Mouse (Mus musculus) liver, embryonic 15.5 days (tissue): ENCODE results near the gene Glis1. TPM values are rescaled to one million over a fixed set of nuclear protein-coding genes. Genes with fewer than 3 reads are reported as not detected.

Experiments used
- ATAC-seq: fragments of 200-750 bp; cut with Nextera tagmentation; 2 replicates; pipeline ENCODE4 v1.8.0; 2017; ENCODE audit warnings: moderate number of reproducible peaks, mild to moderate bottlenecking, moderate library complexity; ENCODE audit not compliant: insufficient read depth
- H3K27ac ChIP-seq: fragments of 300-500 bp; sonication (generic); replicated peaks from 2 replicates; pipeline ENCODE4 v1.5.1; 2015; ENCODE audit warnings: mild to moderate bottlenecking, inconsistent platforms
- H3K27me3 ChIP-seq: fragments of 300-500 bp; sonication (generic); 2 replicates; pipeline ENCODE4 v1.6.1; 2015; ENCODE audit warnings: mild to moderate bottlenecking, inconsistent platforms
- H3K36me3 ChIP-seq: fragments of 300-500 bp; sonication (generic); replicated peaks from 2 replicates; pipeline ENCODE4 v1.6.1; 2015; ENCODE audit warnings: moderate library complexity, mild to moderate bottlenecking, inconsistent platforms
- H3K4me1 ChIP-seq: fragments of 300-500 bp; sonication (generic); replicated peaks from 2 replicates; pipeline ENCODE4 v1.6.1; 2015; ENCODE audit warnings: inconsistent platforms
- H3K4me2 ChIP-seq: fragments of 300-500 bp; sonication (generic); 2 replicates; pipeline ENCODE4 v1.6.1; 2015; ENCODE audit warnings: moderate library complexity, mild to moderate bottlenecking, inconsistent platforms
- H3K4me3 ChIP-seq: fragments of 300-500 bp; sonication (generic); replicated peaks from 2 replicates; pipeline ENCODE4 v1.5.1; 2015; ENCODE audit warnings: mild to moderate bottlenecking, inconsistent platforms
- H3K9ac ChIP-seq: fragments of 300-500 bp; sonication (generic); 2 replicates; pipeline ENCODE4 v1.6.1; 2015; ENCODE audit warnings: moderate library complexity, mild to moderate bottlenecking, inconsistent platforms
- H3K9me3 ChIP-seq: fragments of 300-500 bp; sonication (generic); replicated peaks from 2 replicates; pipeline ENCODE4 v1.6.1; 2016; ENCODE audit warnings: inconsistent platforms
- WGBS: fragments of 180-500 bp; shearing (Covaris S2); methylation state at CpG from one replicate; pipeline ENCODE4 v1.1.7; 2015; ENCODE audit warnings: mixed read lengths; ENCODE audit not compliant: insufficient replicate concordance; 5-methylcytosine and 5-hydroxymethylcytosine counted together
- polyA plus RNA-seq: library from polyadenylated mRNA; unstranded; fragments of >200 nt; fragmentation: Nextera tagmentation; extraction: Ambion mirVana; gene quantifications from 2 replicates; pipeline ENCODE4 v1.2.1, GENCODE M21; 2015

The Glis1 gene
- polyA plus RNA-seq, 1 experiment from 2014 or later: 0.14 TPM

GRCm38 (mm10) chr4:107518766-107519165, 84.4 kb downstream of the Glis1 start:
- 69% methylated on average over 11 of the region's 11 CpGs for WGBS
- H3K9ac ChIP-seq: no peak overlapping the region
- no peak for ATAC-seq
- H3K27ac ChIP-seq: no peak overlapping the region
- no peak overlapping the region for H3K4me2 ChIP-seq
- H3K4me1 ChIP-seq: no peaks in the 10 kb centered on the region
- no peaks in the 10 kb centered on the region for H3K27me3 ChIP-seq
- no peaks in the 10 kb centered on the region for H3K36me3 ChIP-seq
- H3K9me3 ChIP-seq: no peaks in the 10 kb centered on the region
- H3K4me3 ChIP-seq: no peak overlapping the region

DNA sequence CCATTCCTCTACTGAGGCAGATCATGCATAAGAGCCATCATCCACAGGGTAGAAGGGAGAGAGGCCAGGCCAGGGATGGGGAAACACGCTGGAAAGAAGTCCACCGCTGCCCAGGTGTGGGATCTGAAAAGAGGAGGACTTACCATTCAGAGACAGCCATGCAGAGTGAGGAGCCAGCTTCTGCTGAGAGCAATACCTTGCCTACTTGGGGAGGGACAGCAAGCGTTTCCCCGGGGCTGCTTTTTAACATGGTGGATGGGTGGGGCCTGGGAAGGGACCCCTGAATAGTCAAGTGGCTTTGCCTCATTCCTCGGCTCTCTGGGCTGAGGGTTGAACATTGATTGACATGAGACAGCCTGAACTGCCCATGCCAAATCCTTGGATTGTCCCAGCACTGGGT, 85.7 kb downstream of the Glis1 start:
- H3K9me3 ChIP-seq: no peaks in the 10 kb centered on the region
- 58% methylated on average over 5 of the region's 5 CpGs for WGBS
- H3K36me3 ChIP-seq: no peaks in the 10 kb centered on the region
- no peaks in the 10 kb centered on the region for H3K27me3 ChIP-seq
- no peak overlapping the region for H3K9ac ChIP-seq
- no peak for ATAC-seq
- H3K4me1 ChIP-seq: no peaks in the 10 kb centered on the region
- H3K4me2 ChIP-seq: no peak overlapping the region
- no peak overlapping the region for H3K27ac ChIP-seq
- no peak overlapping the region for H3K4me3 ChIP-seq

GRCm38 (mm10) chr4:107520816-107521215, 86.4 kb downstream of the Glis1 start:
- Histone ChIP-seq H3K27me3 (no peaks in the 10 kb centered on the region), H3K36me3 (no peaks in the 10 kb centered on the region), H3K4me2 (no peak overlapping the region), H3K9me3 (no peaks in the 10 kb centered on the region), H3K9ac (no peak overlapping the region), H3K4me3 (no peak overlapping the region), H3K27ac (no peak overlapping the region), H3K4me1 (no peaks in the 10 kb centered on the region)
- WGBS: 57% methylated on average over 5 of the region's 5 CpGs
- no peak for ATAC-seq

DNA sequence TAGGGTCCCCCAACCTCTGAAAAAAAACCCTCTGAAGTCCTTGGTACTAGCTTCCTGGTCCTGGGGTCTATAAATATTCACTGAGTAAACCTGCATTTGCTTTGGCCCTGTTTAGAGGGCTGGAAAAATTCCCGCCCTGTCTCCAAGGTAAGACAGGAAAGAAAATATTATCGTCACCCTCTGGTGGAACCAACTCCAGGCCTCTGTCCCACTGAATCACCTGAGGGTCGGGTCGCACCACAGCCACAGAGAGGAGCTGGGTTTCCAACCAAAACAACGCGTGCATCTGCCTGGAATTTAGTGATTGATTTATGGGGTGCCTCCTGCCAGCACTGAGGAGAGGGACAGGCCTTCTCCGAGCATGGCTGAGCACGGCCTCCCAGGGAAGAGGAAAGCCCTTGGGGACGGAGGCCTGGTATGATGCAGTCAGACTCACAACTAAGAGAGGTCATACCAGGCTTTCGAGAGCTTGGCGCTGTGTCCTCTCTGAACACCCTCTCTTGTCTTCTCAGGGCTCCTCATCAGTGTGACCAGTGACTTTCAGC, 89.3 kb downstream of the Glis1 start:
- Histone ChIP-seq H3K27me3 (no peaks in the 10 kb centered on the region), H3K4me1 (no peaks in the 10 kb centered on the region), H3K4me2 (no peak overlapping the region), H3K27ac (no peak overlapping the region), H3K9ac (no peak overlapping the region), H3K36me3 (no peaks in the 10 kb centered on the region), H3K4me3 (no peak overlapping the region), H3K9me3 (no peaks in the 10 kb centered on the region)
- ATAC-seq: no peak
- 64% methylated on average over 11 of the region's 11 CpGs for WGBS

DNA sequence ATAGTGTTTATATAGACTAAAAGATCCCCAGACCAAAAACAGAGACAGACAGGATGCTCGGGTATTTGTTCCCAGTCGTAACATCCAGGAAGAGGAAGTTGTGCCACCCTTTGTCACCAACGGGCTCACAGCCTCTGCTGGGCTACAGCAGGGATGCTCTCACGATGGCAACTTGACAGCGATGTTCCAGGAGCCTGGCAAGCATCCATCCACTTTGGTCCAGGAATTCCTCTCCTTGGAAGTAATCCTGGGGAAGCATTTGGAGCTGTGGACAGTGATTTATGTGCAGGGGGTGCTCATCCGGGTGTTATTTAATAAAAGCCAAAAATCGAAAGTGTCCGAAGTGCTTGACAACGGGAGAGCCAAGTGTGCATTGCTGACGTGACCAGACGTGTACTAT, 100.7 kb downstream of the Glis1 start:
- no peaks in the 10 kb centered on the region for H3K36me3 ChIP-seq
- no peak overlapping the region for H3K9ac ChIP-seq
- H3K9me3 ChIP-seq: no peaks in the 10 kb centered on the region
- no peaks in the 10 kb centered on the region for H3K27me3 ChIP-seq
- no peaks in the 10 kb centered on the region for H3K4me1 ChIP-seq
- no peak for ATAC-seq
- 53% methylated on average over 11 of the region's 11 CpGs for WGBS
- no peak overlapping the region for H3K4me2 ChIP-seq
- no peak overlapping the region for H3K4me3 ChIP-seq
- no peak overlapping the region for H3K27ac ChIP-seq

- ATAC-seq: no peak
- H3K9ac ChIP-seq: no peak overlapping the region
- no peak overlapping the region for H3K27ac ChIP-seq
- no peaks in the 10 kb centered on the region for H3K27me3 ChIP-seq
- H3K4me1 ChIP-seq: no peaks in the 10 kb centered on the region
- no peak overlapping the region for H3K4me3 ChIP-seq
- H3K36me3 ChIP-seq: no peaks in the 10 kb centered on the region
- H3K4me2 ChIP-seq: no peak overlapping the region
- no peaks in the 10 kb centered on the region for H3K9me3 ChIP-seq
- 60% methylated on average over 13 of the region's 13 CpGs for WGBS
Measured at GRCm38 (mm10) chr4:107538116-107538515, 103.7 kb downstream of the Glis1 start.

DNA sequence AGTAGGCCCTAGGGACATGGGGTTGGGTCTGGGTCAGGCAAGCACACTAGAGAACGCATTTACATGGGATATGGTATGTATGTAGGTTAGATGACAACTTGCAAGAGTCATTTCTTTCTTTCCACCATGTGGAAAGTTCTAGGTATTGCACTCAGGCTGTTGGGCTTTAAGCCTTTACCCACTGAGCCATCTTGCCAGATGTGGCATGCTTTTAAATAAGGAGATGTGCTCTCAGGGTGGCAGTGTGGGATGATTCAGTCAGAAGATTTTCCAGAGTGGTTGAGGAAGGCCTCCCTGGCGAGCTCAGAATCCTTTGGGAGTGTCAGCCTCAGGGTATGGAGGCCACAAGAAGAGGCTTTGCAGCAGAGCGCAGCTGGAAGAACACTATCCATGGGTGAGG, 104.2 kb downstream of the Glis1 start:
- H3K27me3 ChIP-seq: no peaks in the 10 kb centered on the region
- H3K36me3 ChIP-seq: no peaks in the 10 kb centered on the region
- H3K4me3 ChIP-seq: no peak overlapping the region
- ATAC-seq: no peak
- H3K4me2 ChIP-seq: no peak overlapping the region
- no peak overlapping the region for H3K27ac ChIP-seq
- 52% methylated on average over 3 of the region's 3 CpGs for WGBS
- H3K9me3 ChIP-seq: no peaks in the 10 kb centered on the region
- H3K9ac ChIP-seq: no peak overlapping the region
- H3K4me1 ChIP-seq: no peaks in the 10 kb centered on the region

DNA sequence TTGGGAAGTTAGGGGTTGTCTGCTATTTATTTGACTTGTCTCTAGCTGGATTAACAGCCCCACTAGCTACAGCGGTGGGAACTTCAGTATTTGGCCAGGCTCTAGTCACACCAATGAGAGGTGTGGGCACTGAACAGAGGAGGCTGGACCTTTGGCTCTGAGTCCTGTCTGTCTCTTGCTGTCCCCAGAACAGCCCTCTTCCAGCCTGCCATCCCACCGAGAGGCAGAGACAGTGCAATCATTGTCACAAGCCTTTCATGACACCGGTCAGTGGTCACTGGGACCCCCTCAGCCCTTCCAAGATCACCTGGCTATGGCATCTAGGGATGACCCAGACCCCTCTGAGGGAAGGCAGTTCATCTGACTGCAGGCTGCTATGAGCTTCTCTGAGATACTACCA, 104.6 kb downstream of the Glis1 start:
- no peak overlapping the region for H3K4me2 ChIP-seq
- no peak overlapping the region for H3K27ac ChIP-seq
- H3K4me1 ChIP-seq: no peaks in the 10 kb centered on the region
- H3K9ac ChIP-seq: no peak overlapping the region
- no peak for ATAC-seq
- no peaks in the 10 kb centered on the region for H3K9me3 ChIP-seq
- WGBS: 61% methylated on average over 3 of the region's 3 CpGs
- no peaks in the 10 kb centered on the region for H3K27me3 ChIP-seq
- H3K4me3 ChIP-seq: no peak overlapping the region
- H3K36me3 ChIP-seq: no peaks in the 10 kb centered on the region

- no peak overlapping the region for H3K4me3 ChIP-seq
- H3K4me2 ChIP-seq: no peak overlapping the region
- WGBS: 24% methylated on average over 4 of the region's 4 CpGs
- H3K27ac ChIP-seq: no peak overlapping the region
- H3K9me3 ChIP-seq: no peaks in the 10 kb centered on the region
- ATAC-seq: no peak
- H3K36me3 ChIP-seq: no peaks in the 10 kb centered on the region
- no peaks in the 10 kb centered on the region for H3K27me3 ChIP-seq
- no peaks in the 10 kb centered on the region for H3K4me1 ChIP-seq
- no peak overlapping the region for H3K9ac ChIP-seq
Measured at GRCm38 (mm10) chr4:107541821-107542220, 107.4 kb downstream of the Glis1 start.

GRCm38 (mm10) chr4:107544843-107545242, 110.5 kb downstream of the Glis1 start:
- 45% methylated on average over 5 of the region's 5 CpGs for WGBS
- H3K4me2 ChIP-seq: no peak overlapping the region
- H3K4me1 ChIP-seq: no peaks in the 10 kb centered on the region
- no peaks in the 10 kb centered on the region for H3K36me3 ChIP-seq
- ATAC-seq: no peak
- H3K27ac ChIP-seq: no peak overlapping the region
- no peak overlapping the region for H3K9ac ChIP-seq
- no peak overlapping the region for H3K4me3 ChIP-seq
- H3K9me3 ChIP-seq: no peaks in the 10 kb centered on the region
- no peaks in the 10 kb centered on the region for H3K27me3 ChIP-seq

- Histone ChIP-seq H3K4me3 (no peak overlapping the region), H3K27ac (no peak overlapping the region), H3K4me2 (no peak overlapping the region), H3K9ac (no peak overlapping the region), H3K4me1 (no peaks in the 10 kb centered on the region), H3K36me3 (no peaks in the 10 kb centered on the region), H3K27me3 (no peaks in the 10 kb centered on the region), H3K9me3 (no peaks in the 10 kb centered on the region)
- ATAC-seq: no peak
- WGBS: 65% methylated on average over 1 of the region's 1 CpGs
Measured at GRCm38 (mm10) chr4:107545726-107546125, 111.3 kb downstream of the Glis1 start.

GRCm38 (mm10) chr4:107546525-107546924, 112.1 kb downstream of the Glis1 start:
- Histone ChIP-seq H3K9me3 (no peaks in the 10 kb centered on the region), H3K9ac (no peak overlapping the region), H3K4me3 (no peak overlapping the region), H3K27ac (no peak overlapping the region), H3K4me2 (no peak overlapping the region), H3K27me3 (no peaks in the 10 kb centered on the region), H3K36me3 (no peaks in the 10 kb centered on the region), H3K4me1 (no peaks in the 10 kb centered on the region)
- 43% methylated on average over 8 of the region's 8 CpGs for WGBS
- no peak for ATAC-seq
